Mouse (Mus musculus): ENCODE results near the gene Bank1.

- TF ChIP-seq GATA1 (IDR thresholded peaks at IDR 0.05; ENCODE audit: low read depth, low read length) (no peak), MAZ (IDR thresholded peaks at IDR 0.05; ENCODE audit: low read depth, low read length) (no peak), CHD2 (IDR thresholded peaks at IDR 0.05; ENCODE audit: low read length) (no peak), MAX (IDR thresholded peaks at IDR 0.05; ENCODE audit: low read length) (no peak), POLR2A (IDR thresholded peaks at IDR 0.05; ENCODE audit: control insufficient read depth in 1 of 2, insufficient read depth in 1 of 2, low read depth in 1 of 2, low read length in 2 of 2, poor library complexity in 1 of 2) (no peak), ZKSCAN1 (IDR thresholded peaks at IDR 0.05; ENCODE audit: low read depth, low read length) (no peak), RCOR1 (IDR thresholded peaks at IDR 0.05; ENCODE audit: low read depth, low read length) (no peak), TBP (IDR thresholded peaks at IDR 0.05; ENCODE audit: low read depth, low read length) (no peak)
These were observed 5.3 kb upstream of the Bank1 start for GRCm38 (mm10) chr3:136331135-136331534.
